Mouse (Mus musculus) frontal cortex, postnatal 14 days (tissue): ENCODE data around the gene Fam169b.
A peak's percentile ranks its signal among the peaks of the same experiment; 100 is the strongest.
"Not testable (repeated sequence)": the region's sequence is repeated elsewhere in the genome, so short reads cannot be mapped to it uniquely, and the experiment has no call there.

Experiments used
- DNase-seq, 2 experiments: peaks; one replicate each; pipeline ENCODE4 v3.0.0; 2022; ENCODE audit warnings: low spot score in 2 of 2

Fam169b gene

DNA sequence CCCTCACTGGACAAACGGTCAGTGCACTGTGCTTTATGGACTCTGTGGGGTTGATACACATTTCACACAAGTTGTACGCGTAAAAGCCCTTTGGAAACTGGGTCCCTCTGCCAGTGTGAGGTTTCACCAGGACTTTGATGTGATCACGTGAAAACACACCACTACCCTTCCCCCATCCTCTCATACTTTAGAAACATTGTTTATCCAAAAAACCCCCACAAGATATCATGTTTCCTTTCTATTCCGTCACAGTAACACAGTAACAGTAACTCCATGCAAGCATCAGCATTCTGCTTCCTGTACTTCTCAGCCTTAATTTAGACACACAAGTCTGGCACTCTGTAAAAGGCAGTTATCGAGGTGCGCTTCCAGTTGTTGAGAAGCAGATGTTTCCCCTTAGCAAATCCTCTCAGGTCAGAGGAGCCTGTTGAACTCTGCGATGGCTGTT is 12.2 kb downstream of the Fam169b start:
- DNase-seq, result no peak

DNA sequence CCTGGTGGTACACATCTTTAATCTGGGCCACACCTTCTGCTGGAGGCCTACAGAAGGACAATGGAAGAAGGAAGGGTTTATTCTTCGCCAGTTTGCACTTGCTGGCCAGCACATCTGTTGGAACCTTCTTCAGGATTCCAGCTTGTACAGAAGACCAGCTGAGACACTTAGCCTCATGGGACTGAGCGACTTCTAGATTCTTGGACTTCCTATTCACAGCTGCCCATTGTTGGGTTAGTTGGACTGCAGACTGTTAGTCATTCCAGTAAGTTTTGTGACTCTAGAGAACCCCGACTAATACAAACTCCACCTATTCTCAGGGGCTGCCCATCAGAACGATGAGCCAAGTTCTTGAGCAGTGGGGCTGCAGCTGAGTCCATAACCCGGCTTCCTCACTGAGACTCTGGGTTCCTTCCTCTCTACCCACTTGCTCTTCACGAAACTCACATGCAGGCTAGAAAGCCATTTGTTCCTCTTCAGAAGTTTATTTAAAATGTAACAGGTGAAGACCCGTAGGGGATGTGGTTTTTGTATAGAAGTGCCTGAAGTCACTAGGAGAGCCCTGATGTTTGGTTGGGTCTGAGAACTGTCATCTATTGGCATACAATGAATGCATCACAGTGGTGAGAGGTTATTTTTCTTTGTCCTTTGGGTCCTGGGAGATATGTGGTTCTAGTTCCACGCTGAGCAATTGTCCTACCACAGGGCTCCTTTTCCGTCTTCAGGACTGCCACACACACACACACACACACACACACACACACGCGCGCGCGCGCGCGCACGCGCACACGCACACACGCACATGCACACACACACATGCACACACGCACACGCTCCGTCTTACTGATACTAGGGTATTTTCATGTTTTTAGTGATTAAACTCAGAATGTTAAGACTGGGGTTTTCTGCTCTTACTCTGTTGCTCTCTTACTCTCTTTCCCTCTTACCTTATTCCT is 13.2 kb downstream of the Fam169b start:
- DNase-seq, result no peak

- DNase-seq, result no peak
These were observed 13.9 kb downstream of the Fam169b start for GRCm38 (mm10) chr7:68287582-68287981.

GRCm38 (mm10) chr7:68288000-68288399 is 14.4 kb downstream of the Fam169b start:
- DNase-seq, result not testable (repeated sequence)

DNA sequence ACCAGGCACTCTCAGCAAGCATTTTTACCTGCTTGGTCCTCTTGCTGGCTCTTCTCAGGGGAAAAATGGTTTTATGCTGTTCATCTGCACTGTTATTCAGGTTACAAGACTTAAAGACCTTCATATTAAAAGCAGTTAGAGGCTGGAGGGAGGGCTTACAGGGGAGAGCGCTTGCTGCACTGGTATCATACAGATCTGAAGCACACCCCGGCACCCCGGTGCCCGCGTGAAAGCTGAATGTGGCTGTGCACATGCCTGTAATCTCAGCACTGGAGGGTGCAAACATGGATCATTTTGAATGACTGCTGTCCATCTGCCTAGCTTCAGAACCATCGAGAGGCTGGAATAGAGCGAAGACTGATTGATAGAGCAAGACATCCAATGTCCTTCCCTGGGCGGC is 15.4 kb downstream of the Fam169b start:
- no peak for DNase-seq

GRCm38 (mm10) chr7:68291603-68292002 is 18.0 kb downstream of the Fam169b start:
- no peak for DNase-seq

DNA sequence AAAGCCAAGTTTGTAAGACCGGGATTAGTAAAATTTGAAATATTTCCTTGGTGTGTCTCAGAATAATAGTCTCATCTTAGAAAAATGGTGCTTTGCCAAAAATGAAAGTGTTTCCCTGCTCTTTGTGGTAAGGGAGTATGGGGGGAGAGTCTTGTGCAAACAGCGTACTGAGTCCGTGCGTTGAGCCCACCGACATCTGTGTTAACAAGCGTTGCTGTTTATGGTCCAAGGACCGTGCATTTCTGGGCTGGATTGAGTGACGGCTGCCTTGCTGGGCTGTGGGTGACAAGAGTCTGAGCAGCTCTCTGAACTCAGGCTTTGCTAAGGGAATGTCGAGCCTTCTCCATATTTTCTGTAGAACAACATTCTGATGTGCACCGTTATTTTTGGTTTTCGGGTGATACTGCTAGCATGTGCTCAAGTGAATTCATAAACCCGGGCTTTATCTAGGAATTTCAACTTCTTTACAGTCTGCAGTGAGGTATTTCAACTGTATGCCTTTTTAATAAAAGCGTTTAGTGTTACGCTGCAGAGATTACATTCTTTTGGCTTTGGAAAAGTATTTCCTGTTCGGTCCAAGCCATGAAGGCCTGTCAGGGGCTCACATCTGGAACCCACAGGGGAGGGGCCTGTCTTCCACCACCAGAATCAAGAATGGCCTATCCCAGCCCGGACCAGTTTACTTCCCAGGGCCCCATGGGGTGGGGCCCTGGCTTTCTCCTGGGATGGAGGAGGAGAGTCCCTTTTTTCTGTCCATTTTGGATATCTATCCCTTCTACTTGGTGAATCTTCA is 20.6 kb downstream of the Fam169b start:
- DNase-seq, result no peak

DNA sequence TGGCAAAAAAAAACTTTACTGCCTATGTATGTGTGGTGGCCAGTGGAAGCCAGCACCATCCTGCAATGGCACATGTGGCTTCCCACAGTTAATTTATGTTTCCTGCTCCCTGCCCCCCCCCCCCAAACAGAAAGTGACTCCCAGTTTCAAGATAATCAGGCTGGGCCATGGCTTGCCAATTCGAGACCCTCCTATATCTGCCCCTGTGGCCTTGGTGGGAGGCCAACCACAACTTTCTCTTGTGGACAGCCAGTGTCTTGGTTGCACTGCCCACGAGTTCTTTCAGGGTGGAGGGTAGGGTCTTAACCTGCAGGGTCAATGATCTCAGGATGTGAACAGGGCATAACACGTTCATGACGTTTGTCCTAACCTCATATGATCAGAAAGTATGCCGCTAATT is 22.8 kb downstream of the Fam169b start:
- no peak for DNase-seq

GRCm38 (mm10) chr7:68298381-68299076 is 24.9 kb downstream of the Fam169b start:
- DNase-seq, result no peak

- no peak for DNase-seq
These were observed 27.5 kb downstream of the Fam169b start for GRCm38 (mm10) chr7:68301160-68301559.

- DNase-seq, result peak; percentile 34 to 55
These were observed 29.2 kb downstream of the Fam169b start for GRCm38 (mm10) chr7:68302586-68303433.

GRCm38 (mm10) chr7:68303685-68304084 is 30.0 kb downstream of the Fam169b start:
- DNase-seq, result no peak

DNA sequence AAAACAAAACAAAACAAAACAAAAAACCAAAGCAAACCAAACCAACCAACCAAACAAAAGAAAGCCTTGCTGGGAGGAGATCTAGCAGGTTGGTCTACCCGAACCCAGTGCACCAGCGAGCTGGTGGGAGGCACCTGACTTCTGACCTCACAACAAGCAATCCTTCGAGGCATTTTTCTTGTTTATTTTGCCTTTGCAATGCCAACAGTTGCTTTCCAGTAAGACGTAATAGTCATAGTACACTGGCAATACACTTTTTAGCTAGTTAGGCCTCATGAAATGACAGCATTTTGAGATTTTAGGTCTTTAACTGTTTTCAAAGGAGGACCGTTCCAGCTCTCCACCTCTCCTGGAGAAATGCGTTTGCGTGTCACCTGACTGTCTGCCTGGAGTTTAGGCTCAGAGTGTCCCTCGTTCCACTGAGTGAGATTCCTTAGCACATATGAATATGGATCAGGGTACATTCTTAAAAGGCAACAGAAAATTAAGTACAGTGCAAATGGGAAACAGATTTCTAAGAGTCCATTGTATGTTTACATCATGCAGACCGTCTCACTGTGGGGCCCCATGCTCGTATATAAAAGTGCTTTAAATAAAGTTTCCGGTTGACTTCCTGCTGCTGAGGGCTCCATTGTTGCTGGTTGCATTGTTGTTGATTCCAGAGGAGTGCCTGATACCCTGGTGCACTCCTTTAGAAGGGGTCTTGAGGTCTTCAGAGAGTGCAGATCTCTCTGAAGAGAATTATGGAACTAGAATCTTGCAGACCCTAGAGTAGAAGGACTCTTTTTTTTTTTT is 32.3 kb downstream of the Fam169b start:
- DNase-seq, result no peak

DNA sequence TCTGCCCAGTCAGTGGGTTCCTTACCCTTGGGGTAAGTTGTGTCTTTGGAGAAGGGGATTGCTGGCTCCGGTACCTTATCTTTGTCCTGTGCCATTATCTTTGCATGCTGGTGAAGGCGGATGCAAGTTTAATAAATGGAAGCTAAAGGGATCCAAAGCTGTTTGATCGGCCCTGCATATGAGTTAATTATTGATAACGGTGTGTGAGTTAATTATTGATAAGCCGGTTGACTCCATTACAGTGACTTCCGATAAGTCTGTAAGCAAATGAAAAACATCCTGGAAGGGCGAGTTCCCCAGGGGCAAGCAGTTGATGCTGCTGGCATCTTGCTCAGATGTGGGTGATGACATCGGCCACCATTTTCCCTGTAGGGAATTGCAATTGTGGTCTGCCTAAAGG is 33.1 kb downstream of the Fam169b start:
- no peak for DNase-seq

DNA sequence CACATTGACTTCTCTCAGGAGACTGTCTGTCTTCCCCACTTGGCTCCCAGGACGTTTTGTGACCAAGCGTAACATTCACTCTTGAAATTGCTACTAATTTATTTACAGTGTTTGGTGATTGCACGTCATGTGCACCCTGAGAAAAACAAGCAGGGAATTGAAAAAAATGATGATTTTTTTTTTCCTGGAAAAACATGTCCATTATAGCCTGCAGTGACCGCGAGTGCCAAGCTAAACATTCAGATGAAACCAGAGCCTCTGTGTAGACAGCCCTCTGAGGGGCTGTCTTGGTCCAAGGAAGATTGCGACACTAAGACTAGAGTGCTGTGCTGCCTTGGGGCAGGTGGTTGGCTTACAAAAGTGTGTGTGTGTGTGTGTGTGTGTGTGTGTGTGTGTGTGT is 37.8 kb downstream of the Fam169b start:
- DNase-seq, result no peak

DNA sequence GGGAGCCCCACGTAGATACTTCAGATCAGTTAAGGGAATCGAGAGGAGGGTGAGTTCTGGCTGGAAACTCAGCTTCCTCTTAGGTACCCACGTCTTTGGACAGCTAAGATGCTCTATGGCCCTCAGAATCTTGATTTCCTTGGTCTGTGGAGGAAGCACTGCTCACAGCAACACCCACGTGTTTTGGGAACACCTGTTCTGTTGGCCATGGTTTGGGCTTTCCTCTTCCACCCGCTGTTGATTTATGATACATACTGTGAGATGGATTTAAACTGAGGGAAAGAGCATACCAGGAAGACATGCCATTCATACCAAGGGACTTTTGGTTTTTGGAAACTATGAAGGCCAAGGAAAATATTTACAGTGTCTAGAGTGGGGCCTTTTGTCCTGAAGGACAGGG is 38.8 kb downstream of the Fam169b start:
- no peak for DNase-seq

DNA sequence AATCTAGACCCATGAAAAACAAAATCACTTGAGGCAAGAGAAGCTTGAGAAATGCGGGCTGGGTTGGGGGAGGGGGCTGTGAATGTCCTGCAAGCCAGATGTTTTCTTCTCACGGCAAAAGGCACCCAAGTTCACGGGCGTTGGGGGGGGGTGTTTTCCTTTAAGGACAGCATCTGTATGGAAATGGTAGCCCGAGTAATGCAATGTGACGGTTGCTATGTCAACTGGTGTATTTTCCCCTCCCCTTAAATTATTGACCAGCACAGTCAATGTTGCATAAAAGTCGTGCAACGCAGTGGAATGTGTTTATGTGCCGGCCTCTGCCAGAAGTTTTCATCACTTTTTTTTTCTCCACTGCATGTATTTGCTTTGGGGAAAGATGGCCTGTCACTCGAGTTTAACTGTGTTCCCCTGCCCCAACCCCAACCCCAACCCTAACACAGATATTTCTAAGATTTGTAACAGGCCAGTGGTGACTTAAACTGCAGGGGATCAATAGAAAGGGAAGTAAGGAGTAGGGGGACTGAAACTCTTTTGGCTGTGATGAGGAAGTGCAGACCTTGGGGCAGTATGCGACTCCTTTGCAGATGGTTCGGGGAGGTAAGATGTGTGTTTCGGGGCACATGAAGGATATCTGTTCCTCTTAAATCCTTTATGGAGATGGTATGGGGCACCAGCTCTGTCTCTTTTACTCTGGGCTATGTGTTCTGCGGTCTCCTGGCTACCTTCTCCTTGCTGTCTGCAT is 39.6 kb downstream of the Fam169b start:
- DNase-seq, result no peak

- DNase-seq, result no peak
These were observed 40.6 kb downstream of the Fam169b start for GRCm38 (mm10) chr7:68314286-68314685.

- no peak for DNase-seq
These were observed 41.4 kb downstream of the Fam169b start for GRCm38 (mm10) chr7:68315068-68315467.
